Mouse (Mus musculus) liver, embryonic 12.5 days (tissue): ENCODE results near the gene Wdr60. TPM values are rescaled to one million over a fixed set of nuclear protein-coding genes. Genes with fewer than 3 reads are reported as not detected.

Experiments used
- ATAC-seq: fragments of 200-750 bp; cut with Nextera tagmentation; 2 replicates; pipeline ENCODE4 v1.8.0; 2017; ENCODE audit warnings: moderate number of reproducible peaks, mild to moderate bottlenecking, moderate library complexity
- H3K27ac ChIP-seq: fragments of 300-500 bp; sonication (generic); 2 replicates; pipeline ENCODE4 v1.5.1; 2016; ENCODE audit warnings: mild to moderate bottlenecking
- H3K27me3 ChIP-seq: fragments of 300-500 bp; sonication (generic); replicated peaks from 2 replicates; pipeline ENCODE4 v1.6.1; 2016; ENCODE audit warnings: mild to moderate bottlenecking, moderate library complexity
- H3K36me3 ChIP-seq: fragments of 300-500 bp; sonication (generic); 2 replicates; pipeline ENCODE4 v1.6.1; 2016; ENCODE audit warnings: mild to moderate bottlenecking, moderate library complexity
- H3K4me1 ChIP-seq: fragments of 300-500 bp; sonication (generic); 2 replicates; pipeline ENCODE4 v1.6.1; 2016
- H3K4me2 ChIP-seq: fragments of 300-500 bp; sonication (generic); 2 replicates; pipeline ENCODE4 v1.6.1; 2016; ENCODE audit warnings: mild to moderate bottlenecking, moderate library complexity
- H3K4me3 ChIP-seq: fragments of 300-500 bp; sonication (generic); 2 replicates; pipeline ENCODE4 v1.5.1; 2016; ENCODE audit warnings: mild to moderate bottlenecking, moderate library complexity
- H3K9ac ChIP-seq: fragments of 300-500 bp; sonication (generic); 2 replicates; pipeline ENCODE4 v1.6.1; 2016; ENCODE audit warnings: mild to moderate bottlenecking, moderate library complexity
- H3K9me3 ChIP-seq: fragments of 300-500 bp; sonication (generic); replicated peaks from 2 replicates; pipeline ENCODE4 v1.6.1; 2016; ENCODE audit warnings: mild to moderate bottlenecking, moderate library complexity
- WGBS: fragments of 180-500 bp; shearing (Covaris S2); methylation state at CpG from one replicate; pipeline ENCODE4 v1.1.7; 2016; ENCODE audit not compliant: insufficient replicate concordance; 5-methylcytosine and 5-hydroxymethylcytosine counted together
- microRNA-seq: library from miRNA; unstranded; fragments of <30 nt; microRNA quantifications from one replicate; pipeline ENCODE4, GENCODE M21; 2017
- polyA plus RNA-seq: library from polyadenylated mRNA; unstranded; fragments of >200 nt; fragmentation: Nextera tagmentation; extraction: Ambion mirVana; gene quantifications from 2 replicates; pipeline ENCODE4 v1.2.1, GENCODE M21; 2016

Wdr60 gene
- polyA plus RNA-seq, 1 experiment from 2014 or later: 5.9 TPM

- no peak overlapping the region for H3K4me2 ChIP-seq
- H3K27me3 ChIP-seq: no peaks in the 10 kb centered on the region
- no peaks in the 10 kb centered on the region for H3K9me3 ChIP-seq
- 0 out of 2 replicates have a peak, but pooled peaks have one; percentile 46 for ATAC-seq
- no peaks in the 10 kb centered on the region for H3K36me3 ChIP-seq
- no peak overlapping the region for H3K4me3 ChIP-seq
- no peak overlapping the region for H3K27ac ChIP-seq
- H3K9ac ChIP-seq: no peak overlapping the region
- WGBS: 62% methylated on average over 3 of the region's 3 CpGs
- H3K4me1 ChIP-seq: no peaks in the 10 kb centered on the region
Measured at GRCm38 (mm10) chr12:116176930-116177329, 85.9 kb downstream of the Wdr60 start.

GRCm38 (mm10) chr12:116169666-116170065, 93.2 kb downstream of the Wdr60 start:
- ATAC-seq: no peak
- WGBS: 58% methylated on average over 5 of the region's 5 CpGs

GRCm38 (mm10) chr12:116165368-116165767, 97.5 kb downstream of the Wdr60 start:
- no peak overlapping the region for H3K4me3 ChIP-seq
- H3K27me3 ChIP-seq: no peaks in the 10 kb centered on the region
- H3K4me1 ChIP-seq: no peaks in the 10 kb centered on the region
- no peaks in the 10 kb centered on the region for H3K9me3 ChIP-seq
- H3K36me3 ChIP-seq: no peaks in the 10 kb centered on the region
- no peak overlapping the region for H3K27ac ChIP-seq
- no peak for ATAC-seq
- H3K9ac ChIP-seq: no peak overlapping the region
- no peak overlapping the region for H3K4me2 ChIP-seq

More at GRCm38 (mm10) chr12:116169666-116170065, 93.2 kb downstream of the Wdr60 start:
- Histone ChIP-seq H3K4me2 (no peak overlapping the region), H3K9ac (no peak overlapping the region), H3K27me3 (no peaks in the 10 kb centered on the region), H3K4me1 (no peaks in the 10 kb centered on the region), H3K9me3 (no peaks in the 10 kb centered on the region), H3K4me3 (no peak overlapping the region), H3K27ac (no peak overlapping the region), H3K36me3 (no peaks in the 10 kb centered on the region)

GRCm38 (mm10) chr12:116159695-116160094, 103.1 kb downstream of the Wdr60 start:
- no peaks in the 10 kb centered on the region for H3K9me3 ChIP-seq
- H3K4me2 ChIP-seq: no peak overlapping the region
- H3K9ac ChIP-seq: no peak overlapping the region
- no peaks in the 10 kb centered on the region for H3K4me1 ChIP-seq
- no peak overlapping the region for H3K27ac ChIP-seq
- 70% methylated on average over 2 of the region's 2 CpGs for WGBS
- no peak overlapping the region for H3K4me3 ChIP-seq
- H3K27me3 ChIP-seq: no peaks in the 10 kb centered on the region
- no peaks in the 10 kb centered on the region for H3K36me3 ChIP-seq
- ATAC-seq: no peak

- H3K27me3 ChIP-seq: no peaks in the 10 kb centered on the region
- no peak for ATAC-seq
- WGBS: 67% methylated on average over 5 of the region's 5 CpGs
- no peak overlapping the region for H3K27ac ChIP-seq
- no peak overlapping the region for H3K4me3 ChIP-seq
- H3K9me3 ChIP-seq: no peaks in the 10 kb centered on the region
- H3K4me1 ChIP-seq: no peaks in the 10 kb centered on the region
- no peak overlapping the region for H3K4me2 ChIP-seq
- no peak overlapping the region for H3K9ac ChIP-seq
- H3K36me3 ChIP-seq: no peaks in the 10 kb centered on the region
Measured at GRCm38 (mm10) chr12:116159223-116159622, 103.6 kb downstream of the Wdr60 start.

GRCm38 (mm10) chr12:116156792-116157532, 105.9 kb downstream of the Wdr60 start:
- H3K4me1 ChIP-seq: no peaks in the 10 kb centered on the region
- no peak overlapping the region for H3K9ac ChIP-seq
- ATAC-seq: no peak
- H3K9me3 ChIP-seq: no peaks in the 10 kb centered on the region
- H3K36me3 ChIP-seq: no peaks in the 10 kb centered on the region
- 60% methylated on average over 7 of the region's 7 CpGs for WGBS
- no peak overlapping the region for H3K4me3 ChIP-seq
- no peaks in the 10 kb centered on the region for H3K27me3 ChIP-seq
- no peak overlapping the region for H3K4me2 ChIP-seq
- H3K27ac ChIP-seq: no peak overlapping the region

Small RNAs within 50 kb of the gene (microRNA-seq; reads per million reads assigned to microRNA genes)
- gene Gm23190: not detected

Other genes starting within 250 kb of the Wdr60 start
- 8.7 and 9.1 TPM in 2 replicates for gene Zfp386, start 215.3 kb downstream of the Wdr60 start, polyA plus RNA-seq
- 0.27 and 0.38 TPM in 2 replicates for gene Vipr2, start 185.3 kb downstream of the Wdr60 start, polyA plus RNA-seq
- gene Gm11027, start 12.4 kb upstream of the Wdr60 start, polyA plus RNA-seq: not detected in 2 replicates
- 16.2 and 17.3 TPM in 2 replicates for gene Esyt2, start 18.2 kb upstream of the Wdr60 start, polyA plus RNA-seq
- gene Ncapg2, start 142.4 kb upstream of the Wdr60 start, polyA plus RNA-seq: 62.7 and 67.6 TPM in 2 replicates
- 0.05 TPM in 1 of 2 replicates, not detected in the other for gene Ptprn2, start 222.7 kb upstream of the Wdr60 start, polyA plus RNA-seq